Mouse (Mus musculus) MEL (cell line): ENCODE data around the gene Cebpz. TPM values are rescaled to one million over a fixed set of nuclear protein-coding genes. Genes with fewer than 3 reads are reported as not detected.

ENCODE experiments used
- DNase-seq: peaks from one replicate; pipeline ENCODE4 v3.0.0; 2011; ENCODE audit warnings: low read depth, low spot score
- H3K27ac ChIP-seq: 2 replicates; pipeline ENCODE4 v1.5.1; 2012; ENCODE audit warnings: low read depth, mild to moderate bottlenecking, control low read depth, low read length, moderate library complexity; ENCODE audit not compliant: control insufficient read depth
- H3K27me3 ChIP-seq, 2 experiments: fragments of 150-350 bp in 1 of 2; sonication (generic) in 1 of 2; 2 replicates each; pipeline ENCODE4 v1.6.1; 2012; ENCODE audit warnings: low read length in 2 of 2, mild to moderate bottlenecking in 2 of 2, improper control_type of control experiment in 1 of 2, moderate library complexity in 1 of 2; ENCODE audit not compliant: insufficient read depth in 2 of 2, control insufficient read depth in 1 of 2
- H3K36me3 ChIP-seq, 2 experiments: 2 replicates each; pipeline ENCODE4 v1.6.1; 2012 to 2014; ENCODE audit warnings: low read length in 2 of 2, improper control_type of control experiment in 1 of 2, inconsistent platforms in 1 of 2, mild to moderate bottlenecking in 1 of 2; ENCODE audit not compliant: insufficient read depth in 2 of 2, control insufficient read depth in 1 of 2
- H3K4me1 ChIP-seq, 2 experiments: fragments of 150-350 bp in 1 of 2; sonication (generic) in 1 of 2; 2 replicates each; pipeline ENCODE4 v1.6.1; 2012; ENCODE audit warnings: low read length in 2 of 2, improper control_type of control experiment in 1 of 2, mild to moderate bottlenecking in 1 of 2; ENCODE audit not compliant: insufficient read depth in 2 of 2, control insufficient read depth in 1 of 2
- H3K4me3 ChIP-seq, 2 experiments: fragments of 150-350 bp in 1 of 2; sonication (generic) in 1 of 2; 2 replicates each; pipeline ENCODE4 v1.5.1; 2012; ENCODE audit warnings: low read depth in 2 of 2, low read length in 2 of 2, mild to moderate bottlenecking in 2 of 2, moderate library complexity in 2 of 2, control low read depth in 1 of 2, improper control_type of control experiment in 1 of 2; ENCODE audit not compliant: control insufficient read depth in 1 of 2, insufficient read depth in 1 of 2
- H3K79me2 ChIP-seq: 2 replicates; pipeline ENCODE4 v1.6.1; 2012; ENCODE audit warnings: mild to moderate bottlenecking, low read length, moderate library complexity; ENCODE audit not compliant: control insufficient read depth, poor library complexity, insufficient read depth
- H3K9ac ChIP-seq: 2 replicates; pipeline ENCODE4 v1.6.1; 2012; ENCODE audit warnings: low read depth, mild to moderate bottlenecking, control low read depth, low read length, moderate library complexity; ENCODE audit not compliant: control insufficient read depth, poor library complexity, severe bottlenecking
- H3K9me3 ChIP-seq: fragments of 150-350 bp; sonication (generic); replicated peaks from 2 replicates; pipeline ENCODE4 v1.6.1; 2012; ENCODE audit warnings: mild to moderate bottlenecking, low read length, improper control_type of control experiment, moderate library complexity; ENCODE audit not compliant: insufficient read depth
- BHLHE40 ChIP-seq: IDR thresholded peaks from 2 replicates; pipeline ENCODE4 v1.6.1; 2012; ENCODE audit warnings: low read depth, mild to moderate bottlenecking, inconsistent platforms, low read length, improper control_type of control experiment, borderline replicate concordance
- CTCF ChIP-seq, 3 experiments: IDR thresholded peaks in 2 of 3; conservative IDR thresholded peaks in 1 of 3; 2 replicates each; pipeline ENCODE4 v1.5.1; 2011 to 2012; ENCODE audit warnings: low read length in 3 of 3, low read depth in 2 of 3, mild to moderate bottlenecking in 2 of 3, improper control_type of control experiment in 1 of 3, inconsistent platforms in 1 of 3, mixed read lengths in 1 of 3, moderate library complexity in 1 of 3; ENCODE audit not compliant: control insufficient read depth in 1 of 3, insufficient read depth in 1 of 3, poor library complexity in 1 of 3, severe bottlenecking in 1 of 3
- E2F4 ChIP-seq: IDR thresholded peaks from 2 replicates; pipeline ENCODE4 v1.6.1; 2011; ENCODE audit warnings: low read depth, low read length, improper control_type of control experiment, borderline replicate concordance
- GABPA ChIP-seq: IDR thresholded peaks from 2 replicates; pipeline ENCODE4 v1.6.1; 2012; ENCODE audit warnings: low read depth, mild to moderate bottlenecking, inconsistent platforms, low read length, improper control_type of control experiment, moderate library complexity
- HCFC1 ChIP-seq: IDR thresholded peaks from 2 replicates; pipeline ENCODE4 v1.6.1; 2012; ENCODE audit warnings: low read depth, mild to moderate bottlenecking, inconsistent platforms, low read length, improper control_type of control experiment, moderate library complexity
- KAT2A ChIP-seq: conservative IDR thresholded peaks from 2 replicates; pipeline ENCODE4 v1.6.1; 2012; ENCODE audit warnings: low read depth, low read length, improper control_type of control experiment, inconsistent platforms
- MAZ ChIP-seq: IDR thresholded peaks from 2 replicates; pipeline ENCODE4 v1.6.1; 2012; ENCODE audit warnings: low read depth, mild to moderate bottlenecking, inconsistent platforms, low read length, improper control_type of control experiment
- MEF2A ChIP-seq: IDR thresholded peaks from 2 replicates; pipeline ENCODE4 v1.6.1; 2014; ENCODE audit warnings: low read depth, mild to moderate bottlenecking, inconsistent platforms, low read length, improper control_type of control experiment; ENCODE audit not compliant: poor library complexity, insufficient replicate concordance, severe bottlenecking; ENCODE audit errors: extremely low read depth
- MXI1 ChIP-seq: IDR thresholded peaks from 2 replicates; pipeline ENCODE4 v1.6.1; 2011; ENCODE audit warnings: mild to moderate bottlenecking, low read depth, low read length, improper control_type of control experiment
- MYB ChIP-seq: IDR thresholded peaks from 2 replicates; pipeline ENCODE4 v1.6.1; 2011; ENCODE audit warnings: mild to moderate bottlenecking, low read depth, low read length, improper control_type of control experiment
- MYC ChIP-seq: IDR thresholded peaks from 2 replicates; pipeline ENCODE4 v1.6.1; 2011; ENCODE audit warnings: low read depth, mild to moderate bottlenecking, low read length, improper control_type of control experiment, moderate library complexity
- NRF1 ChIP-seq: IDR thresholded peaks from 2 replicates; pipeline ENCODE4 v1.6.1; 2014; ENCODE audit warnings: low read depth, mild to moderate bottlenecking, inconsistent platforms, low read length, improper control_type of control experiment, moderate library complexity; ENCODE audit not compliant: poor library complexity, insufficient read depth, severe bottlenecking
- POLR2AphosphoS2 ChIP-seq: IDR thresholded peaks from 2 replicates; pipeline ENCODE4 v1.6.1; 2011; ENCODE audit warnings: low read length, improper control_type of control experiment
- RCOR1 ChIP-seq: IDR thresholded peaks from 2 replicates; pipeline ENCODE4 v1.6.1; 2012; ENCODE audit warnings: low read depth, mild to moderate bottlenecking, inconsistent platforms, low read length, improper control_type of control experiment
- SMC3 ChIP-seq: IDR thresholded peaks from 2 replicates; pipeline ENCODE4 v1.6.1; 2011; ENCODE audit warnings: low read depth, low read length, improper control_type of control experiment
- TAL1 ChIP-seq: IDR thresholded peaks from 2 replicates; pipeline ENCODE4 v1.6.1; 2012; ENCODE audit warnings: mild to moderate bottlenecking, inconsistent platforms, low read length, moderate library complexity, mixed read lengths
- TBP ChIP-seq: IDR thresholded peaks from 2 replicates; pipeline ENCODE4 v1.8.0; 2011; ENCODE audit warnings: low read depth, low read length, improper control_type of control experiment
- TCF12 ChIP-seq: IDR thresholded peaks from 2 replicates; pipeline ENCODE4 v1.6.1; 2014; ENCODE audit warnings: low read depth, mild to moderate bottlenecking, inconsistent platforms, low read length, improper control_type of control experiment, moderate library complexity
- UBTF ChIP-seq: IDR thresholded peaks from 2 replicates; pipeline ENCODE4 v1.6.1; 2012; ENCODE audit warnings: low read depth, mild to moderate bottlenecking, inconsistent platforms, low read length, improper control_type of control experiment, moderate library complexity, borderline replicate concordance; ENCODE audit not compliant: insufficient read depth
- USF1 ChIP-seq: IDR thresholded peaks from 2 replicates; pipeline ENCODE4 v1.6.1; 2014; ENCODE audit warnings: low read depth, mild to moderate bottlenecking, inconsistent platforms, low read length, improper control_type of control experiment, moderate library complexity
- USF2 ChIP-seq, 2 experiments: IDR thresholded peaks; 2 replicates each; pipeline ENCODE4 v1.6.1; 2011 to 2012; ENCODE audit warnings: improper control_type of control experiment in 2 of 2, low read length in 2 of 2, borderline replicate concordance in 1 of 2, inconsistent platforms in 1 of 2, low read depth in 1 of 2, mild to moderate bottlenecking in 1 of 2; ENCODE audit not compliant: insufficient read depth in 1 of 2
- ZC3H11A ChIP-seq: IDR thresholded peaks from 2 replicates; pipeline ENCODE4 v1.6.1; 2012; ENCODE audit warnings: low read depth, mild to moderate bottlenecking, inconsistent platforms, low read length, improper control_type of control experiment
- ZMIZ1 ChIP-seq: IDR thresholded peaks from 2 replicates; pipeline ENCODE4 v1.6.1; 2012; ENCODE audit warnings: low read depth, mild to moderate bottlenecking, inconsistent platforms, low read length, improper control_type of control experiment, moderate library complexity
- polyA plus RNA-seq, 2 experiments: library from polyadenylated mRNA; stranded (reverse) in 1 of 2; unstranded in 1 of 2; fragments of >175 nt in 1 of 2; fragments of >200 nt in 1 of 2; gene quantifications; 2 replicates each; pipeline versions ENCODE4 v1.2.1 to v1.2.4; 2012; ENCODE audit warnings: low replicate concordance in 2 of 2, low read depth in 1 of 2; ENCODE audit not compliant: insufficient read length in 2 of 2, insufficient read depth in 1 of 2, missing spikeins in 1 of 2
- total RNA-seq: library from RNA; depleted of rRNA; stranded (reverse); fragments of 300-350 nt; gene quantifications from 2 replicates; pipeline ENCODE4 v1.2.3, GENCODE M21; 2012

Gene Cebpz
- total and polyA plus RNA-seq, 3 experiments, result 69.9 to 128 (median 80.7) TPM

GRCm38 (mm10) chr17:78891020-78891419 is 45.8 kb downstream of the Cebpz start:
- Histone ChIP-seq H3K79me2 (no peaks in the 10 kb centered on the region), H3K9ac (no peak overlapping the region), H3K27me3 (no peaks in the 10 kb centered on the region), H3K4me1 (no peaks in the 10 kb centered on the region), H3K4me3 (no peak overlapping the region), H3K9me3 (no peaks in the 10 kb centered on the region), H3K27ac (no peak overlapping the region), H3K36me3 (no peaks in the 10 kb centered on the region)
- DNase-seq, result no peak
- TF ChIP-seq POLR2AphosphoS2 (no peak), TBP (no peak), USF2 (IDR thresholded peaks at IDR 0.05; ENCODE audit: borderline replicate concordance in 1 of 2, insufficient read depth in 1 of 2, low read depth in 1 of 2, low read length in 2 of 2) (no peak), E2F4 (no peak), MAZ (no peak), ZMIZ1 (no peak), SMC3 (no peak), MYB (no peak)

GRCm38 (mm10) chr17:78889184-78889583 is 47.7 kb downstream of the Cebpz start:
- H3K4me3 ChIP-seq, result no peak overlapping the region
- H3K27ac ChIP-seq, result no peak overlapping the region
- no peaks in the 10 kb centered on the region for H3K4me1 ChIP-seq
- TF ChIP-seq CTCF (IDR thresholded peaks at IDR 0.05 in 2 of 3, conservative IDR thresholded peaks at IDR 0.05 in 1 of 3; ENCODE audit: control insufficient read depth in 1 of 3, insufficient read depth in 1 of 3, low read depth in 2 of 3, low read length in 3 of 3, poor library complexity in 1 of 3, severe bottlenecking in 1 of 3), result no peak
- TF ChIP-seq RCOR1, result no peak
- TF ChIP-seq MAZ, result no peak
- TF ChIP-seq NRF1, result no peak
- no peak for TF ChIP-seq ZC3H11A
- TF ChIP-seq TCF12, result no peak
- no peak for TF ChIP-seq GABPA
- TF ChIP-seq USF1, result no peak
- no peak for TF ChIP-seq KAT2A
- no peak for TF ChIP-seq UBTF
- no peak for TF ChIP-seq HCFC1
- no peak for TF ChIP-seq TAL1
- no peak for TF ChIP-seq MXI1
- TF ChIP-seq BHLHE40, result no peak
- no peak for TF ChIP-seq MEF2A
- TF ChIP-seq MYC, result no peak
- no peak for DNase-seq
- no peak overlapping the region for H3K9ac ChIP-seq
- no peaks in the 10 kb centered on the region for H3K36me3 ChIP-seq
- H3K79me2 ChIP-seq, result no peaks in the 10 kb centered on the region
- no peaks in the 10 kb centered on the region for H3K27me3 ChIP-seq
- no peaks in the 10 kb centered on the region for H3K9me3 ChIP-seq
